Mouse (Mus musculus) bone marrow macrophage, adult 2 months (primary cell): ENCODE measurements around the gene Sdccag8. TPM values are rescaled to one million over a fixed set of nuclear protein-coding genes. Genes with fewer than 3 reads are reported as not detected.

ENCODE experiments used
- H3K27ac ChIP-seq: 2 replicates; pipeline ENCODE4 v1.5.1; 2012; ENCODE audit warnings: low read depth, low read length; ENCODE audit not compliant: insufficient read depth
- H3K4me1 ChIP-seq: 2 replicates; pipeline ENCODE4 v1.6.1; 2012; ENCODE audit warnings: low read length; ENCODE audit not compliant: control insufficient read depth, insufficient read depth
- H3K4me3 ChIP-seq: 2 replicates; pipeline ENCODE4 v1.5.1; 2012; ENCODE audit warnings: mild to moderate bottlenecking, low read length, moderate library complexity; ENCODE audit not compliant: insufficient read depth
- CTCF ChIP-seq: IDR thresholded peaks from 2 replicates; pipeline ENCODE4 v1.5.1; 2012; ENCODE audit warnings: low read depth, mild to moderate bottlenecking, low read length, moderate library complexity
- POLR2A ChIP-seq: IDR thresholded peaks from 2 replicates; pipeline ENCODE4 v1.6.1; 2012; ENCODE audit warnings: mild to moderate bottlenecking, low read depth, low read length, borderline replicate concordance
- polyA plus RNA-seq: library from polyadenylated mRNA; stranded (reverse); fragments of >200 nt; gene quantifications from 2 replicates; pipeline ENCODE4 v1.2.4, GENCODE M21; 2012; ENCODE audit not compliant: missing spikeins, insufficient read depth, insufficient read length

Sdccag8 gene
- polyA plus RNA-seq, 1 experiment: 26.0 TPM

DNA sequence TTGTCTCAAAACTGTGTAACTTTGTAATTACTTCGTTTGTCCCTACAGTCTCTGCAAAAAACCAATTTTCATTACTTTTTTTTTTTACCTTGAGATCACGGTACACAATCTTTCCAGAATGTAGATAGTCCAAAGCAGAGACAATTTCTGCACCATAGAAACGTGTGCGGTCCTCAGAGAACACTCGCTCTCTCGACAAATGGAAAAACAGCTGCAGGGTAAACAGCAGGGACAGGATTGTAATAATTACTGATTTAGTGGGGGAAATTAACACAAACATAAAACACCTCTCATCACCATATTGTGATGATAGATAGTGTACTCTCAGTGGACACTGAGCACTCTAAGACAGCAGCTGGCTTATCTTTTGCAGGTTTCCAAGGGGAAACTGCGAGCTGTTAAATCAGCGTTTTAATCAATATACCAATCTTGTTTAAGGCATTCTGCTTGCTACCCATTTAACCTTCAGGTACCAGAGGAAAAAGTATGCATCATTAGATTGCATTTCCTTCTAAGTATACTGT is 252.7 kb downstream of the Sdccag8 start:
- Histone ChIP-seq H3K4me1 (peaks cover 3% of the 10 kb centered on the region), H3K27ac (no peak overlapping the region), H3K4me3 (no peak overlapping the region)
- no peak for TF ChIP-seq CTCF
- TF ChIP-seq POLR2A: no peak

DNA sequence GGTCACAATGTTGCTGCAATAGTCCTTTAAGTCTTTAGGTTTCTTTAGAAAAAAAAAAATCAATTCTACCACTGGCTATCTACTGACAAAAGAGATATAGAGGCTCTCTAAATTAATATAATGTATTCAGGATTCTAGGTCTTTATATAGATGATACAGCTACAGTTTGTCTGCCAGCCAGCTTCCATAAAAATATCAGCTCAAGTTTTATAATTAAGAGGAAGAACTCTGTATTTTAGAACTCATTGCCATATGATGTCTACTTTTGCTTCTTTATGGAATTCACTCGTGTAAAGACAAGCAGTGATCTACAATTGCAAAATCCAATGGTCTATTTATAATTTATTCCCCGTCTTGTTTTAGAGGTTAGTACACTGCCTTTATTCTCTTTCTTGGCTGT is 254.7 kb downstream of the Sdccag8 start:
- no peak overlapping the region for H3K27ac ChIP-seq

More for the DNA sequence above, 254.7 kb downstream of the Sdccag8 start:
- Histone ChIP-seq H3K4me1 (peaks cover 3% of the 10 kb centered on the region), H3K4me3 (no peak overlapping the region)
- TF ChIP-seq CTCF (no peak), POLR2A (no peak)

Other genes starting within 250 kb of the Sdccag8 start
- 55.1 and 60.1 TPM in 2 replicates for gene Cep170, start 593 bp upstream of the Sdccag8 start, polyA plus RNA-seq